Mouse (Mus musculus) layer of hippocampus, adult 2 months (tissue): Measurements from ENCODE around the gene C130032M10Rik. TPM values are rescaled to one million over a fixed set of nuclear protein-coding genes. Genes with fewer than 3 reads are reported as not detected.
"Not testable (repeated sequence)": the region's sequence is repeated elsewhere in the genome, so short reads cannot be mapped to it uniquely, and the experiment has no call there.

Experiments used
- DNase-seq, 2 experiments: peaks; one replicate each; pipeline ENCODE4 v3.0.0; 2022; ENCODE audit warnings: low spot score in 2 of 2
- H3K27ac ChIP-seq: fragments of 200-600 bp; 2 replicates; pipeline ENCODE4 v1.8.1; 2022
- H3K4me3 ChIP-seq: fragments of 200-600 bp; 2 replicates; pipeline ENCODE4 v1.8.1; 2022; ENCODE audit warnings: mild to moderate bottlenecking
- CTCF ChIP-seq: fragments of 200-600 bp; conservative IDR thresholded peaks from 2 replicates; pipeline ENCODE4 v1.8.1; 2022; ENCODE audit warnings: antibody characterized with exemption, mild to moderate bottlenecking, moderate library complexity
- total RNA-seq, 2 experiments: library from RNA; stranded (reverse); gene quantifications; 2 replicates each; pipeline ENCODE4 v1.2.3; 2021

Gene C130032M10Rik
- total RNA-seq, 2 experiments from 2014 or later, result not detected

DNA sequence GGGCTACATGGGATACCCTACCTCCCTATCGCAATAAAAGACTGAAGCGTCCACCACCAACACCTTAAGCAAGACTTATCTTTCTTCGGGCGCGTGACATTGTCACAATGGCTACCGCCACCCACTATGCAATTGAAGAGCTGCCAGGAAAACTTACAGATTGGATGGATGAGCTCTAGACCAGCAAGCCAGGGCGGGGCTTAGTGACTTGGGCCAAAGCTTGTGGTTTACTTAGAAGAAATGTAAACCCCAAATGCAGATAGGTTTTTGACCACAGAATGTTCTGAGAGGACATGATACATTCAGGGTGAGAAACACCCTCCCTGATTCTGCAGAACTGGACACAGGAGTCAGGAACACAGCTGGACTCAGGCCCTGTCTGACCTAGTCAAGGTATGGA, 14.4 kb upstream of the C130032M10Rik start:
- Histone ChIP-seq H3K27ac (no peak overlapping the region), H3K4me3 (no peak overlapping the region)
- DNase-seq, result no peak
- TF ChIP-seq CTCF, result no peak

DNA sequence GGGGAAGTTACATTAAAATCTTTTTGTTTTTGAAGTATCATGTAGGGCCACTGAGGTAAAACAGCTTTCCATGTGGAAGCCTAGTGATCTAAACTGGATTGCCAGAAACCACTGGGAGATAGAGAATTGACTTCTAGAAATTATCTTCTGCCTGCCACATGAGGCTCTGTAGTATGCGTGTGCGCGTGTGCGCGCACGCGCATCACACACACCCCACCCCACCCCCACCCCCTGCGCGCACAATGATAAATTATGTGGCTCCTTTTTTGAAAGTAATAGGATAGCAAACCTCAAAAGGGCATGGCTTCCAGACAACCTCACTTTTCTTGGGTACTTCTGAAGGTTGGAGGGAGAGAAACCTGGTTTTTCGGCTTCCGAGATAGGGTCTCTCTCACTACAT, 13.6 kb upstream of the C130032M10Rik start:
- no peak for DNase-seq
- TF ChIP-seq CTCF, result no peak
- H3K4me3 ChIP-seq, result no peak overlapping the region

DNA sequence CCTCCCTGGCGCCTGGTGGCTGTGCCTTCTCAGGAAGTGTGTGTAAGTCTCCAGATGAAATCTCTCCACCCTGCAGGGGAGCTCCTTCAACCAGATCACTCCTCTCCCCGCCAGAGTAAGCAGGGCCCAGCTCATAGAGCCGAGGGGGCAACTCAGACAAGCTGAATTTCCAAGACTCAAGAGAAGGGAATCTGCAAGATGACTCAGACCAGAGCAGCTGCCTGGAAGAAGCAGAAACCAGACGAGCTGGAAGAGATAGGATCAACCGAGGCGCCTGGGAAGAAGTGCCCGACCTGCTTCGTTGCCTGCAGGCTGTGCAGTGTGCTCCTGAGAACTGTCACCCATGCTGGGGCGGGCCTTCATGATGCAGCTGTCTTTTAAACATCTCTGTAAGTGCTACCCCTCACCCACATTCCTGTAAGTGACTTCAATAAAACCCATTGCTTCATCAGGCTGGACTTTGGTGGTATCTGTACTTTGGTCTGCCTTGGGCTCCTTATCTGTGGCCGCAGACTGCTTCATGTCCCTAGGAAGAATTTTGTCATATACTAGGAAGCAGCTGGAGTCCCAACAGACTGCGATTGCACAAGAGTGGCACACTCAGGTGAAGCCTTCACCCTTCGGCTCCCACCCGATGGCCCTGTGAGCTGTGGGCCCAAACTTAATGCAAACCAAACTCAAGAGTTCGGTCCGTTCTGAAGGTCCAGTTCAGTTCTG, 12.6 kb upstream of the C130032M10Rik start:
- Histone ChIP-seq H3K27ac (no peak overlapping the region), H3K4me3 (no peak overlapping the region)
- DNase-seq, result no peak
- no peak for TF ChIP-seq CTCF

More for the DNA sequence above, 13.6 kb upstream of the C130032M10Rik start:
- no peak overlapping the region for H3K27ac ChIP-seq

DNA sequence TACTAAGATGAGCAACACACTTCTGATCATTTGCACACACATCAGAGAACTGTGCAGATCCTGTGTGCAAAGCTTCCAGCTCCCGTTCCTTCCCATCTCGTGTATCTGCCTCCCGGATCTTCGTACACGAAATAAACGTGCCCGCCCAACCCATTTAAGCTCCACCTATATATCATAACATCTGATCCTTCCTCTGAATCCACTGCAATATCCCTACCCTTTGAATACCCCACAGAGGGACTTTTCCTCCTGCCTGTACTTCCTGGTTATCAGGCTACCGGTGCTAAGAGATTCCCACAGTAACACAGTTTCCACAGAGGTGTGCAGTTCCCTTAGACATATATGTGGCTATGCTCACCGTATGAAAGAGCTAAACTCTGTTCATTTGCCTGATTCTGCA, 10.7 kb upstream of the C130032M10Rik start, which contains the start of gene Ccr4:
Gene Ccr4 (minus strand): TSS at position 101 of the 400 bp plus-strand sequence.
- Histone ChIP-seq H3K27ac (no peak within 1 kb of the TSS), H3K4me3 (no peak within 1 kb of the TSS)
- TF ChIP-seq CTCF, result no peak
- no peak for DNase-seq

GRCm38 (mm10) chr9:114506564-114506963, 8.9 kb upstream of the C130032M10Rik start:
- Histone ChIP-seq H3K4me3 (no peak overlapping the region), H3K27ac (no peak overlapping the region)
- no peak for DNase-seq
- TF ChIP-seq CTCF, result no peak

GRCm38 (mm10) chr9:114507421-114507820, 8.1 kb upstream of the C130032M10Rik start:
- no peak for TF ChIP-seq CTCF

DNA sequence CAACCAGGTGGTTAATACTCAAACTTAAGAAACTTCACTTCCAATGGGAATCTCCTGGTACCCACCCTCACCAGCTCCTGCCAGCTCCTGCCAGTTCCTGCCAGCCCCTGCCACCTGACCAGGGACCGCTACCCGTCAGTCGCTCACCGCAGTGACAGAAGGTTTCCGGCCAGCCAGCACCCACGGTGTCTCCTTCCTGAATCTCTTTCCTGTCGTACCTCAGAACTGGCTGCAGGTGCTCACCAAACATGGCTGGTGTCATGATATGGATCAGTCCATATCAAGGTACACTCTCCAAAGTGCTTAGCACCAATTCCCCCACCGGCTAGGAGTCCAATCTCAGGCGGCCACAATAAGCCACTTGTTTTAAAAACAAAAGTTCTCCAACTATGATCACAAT, 5.7 kb upstream of the C130032M10Rik start:
- H3K4me3 ChIP-seq, result no peak overlapping the region
- TF ChIP-seq CTCF, result no peak
- no peak for DNase-seq
- H3K27ac ChIP-seq, result no peak overlapping the region

More at GRCm38 (mm10) chr9:114507421-114507820, 8.1 kb upstream of the C130032M10Rik start:
- no peak for DNase-seq
- no peak overlapping the region for H3K27ac ChIP-seq
- H3K4me3 ChIP-seq, result no peak overlapping the region

DNA sequence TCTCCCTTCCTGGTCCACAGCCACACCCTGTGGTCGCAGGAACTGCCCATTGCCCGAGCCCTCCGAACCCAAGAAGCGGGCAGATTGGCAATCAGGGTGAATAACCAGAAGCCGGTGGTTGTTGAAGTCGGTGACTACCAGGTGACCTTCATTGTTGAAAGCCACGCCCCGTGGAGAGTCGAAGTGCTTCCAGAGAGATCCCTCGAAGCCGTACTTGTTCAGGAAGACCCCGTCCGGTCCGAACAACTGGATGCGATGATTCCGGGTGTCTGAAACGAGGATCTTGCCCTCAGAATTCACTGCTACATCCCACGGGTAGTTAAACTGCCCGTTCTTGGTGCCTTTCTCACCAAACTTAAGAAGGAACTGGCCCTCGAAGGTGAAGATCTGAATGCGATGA, 2.7 kb upstream of the C130032M10Rik start:
- DNase-seq, result no peak
- H3K27ac ChIP-seq, result no peak overlapping the region
- no peak overlapping the region for H3K4me3 ChIP-seq
- no peak for TF ChIP-seq CTCF

DNA sequence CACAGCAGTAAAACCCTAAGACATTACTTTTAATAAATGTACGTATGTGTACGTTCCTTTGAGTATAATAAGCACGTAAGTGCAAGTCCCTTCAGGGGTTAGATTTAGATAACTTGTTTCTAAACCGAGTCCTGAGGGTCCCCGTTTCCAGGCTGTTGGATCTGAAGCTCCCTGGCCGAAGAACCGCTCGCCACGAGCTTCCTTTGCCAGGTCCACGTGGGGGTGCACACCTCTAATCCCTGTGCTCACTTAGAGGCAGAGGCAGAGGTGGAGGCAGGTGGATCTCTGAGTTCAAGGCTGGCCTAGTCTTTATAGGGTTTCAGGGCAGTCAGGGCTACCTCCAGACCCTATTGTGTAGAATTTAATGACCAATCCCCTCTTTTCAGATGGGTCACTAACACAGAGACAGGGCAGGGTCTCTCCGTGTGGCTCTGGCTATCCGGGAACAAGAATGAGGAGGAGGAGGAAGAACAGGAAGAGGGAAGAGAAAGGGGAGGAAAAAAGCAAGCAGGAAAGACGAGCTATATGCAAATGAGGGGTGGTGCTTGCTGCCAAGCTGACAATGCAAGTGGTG, 2.5 kb downstream of the C130032M10Rik start:
- Histone ChIP-seq H3K4me3 (no peak overlapping the region), H3K27ac (no peak overlapping the region)
- no peak for TF ChIP-seq CTCF
- DNase-seq, result no peak

- H3K27ac ChIP-seq, result no peak overlapping the region
- DNase-seq, result no peak
- no peak overlapping the region for H3K4me3 ChIP-seq
- peak; percentile 29; the same call in 1 of the 2 replicates for TF ChIP-seq CTCF
Observed at GRCm38 (mm10) chr9:114518812-114519477, 3.4 kb downstream of the C130032M10Rik start.

GRCm38 (mm10) chr9:114520529-114520928, 5.0 kb downstream of the C130032M10Rik start:
- DNase-seq, H3K27ac ChIP-seq, H3K4me3 ChIP-seq: not testable (repeated sequence)

- DNase-seq, result no peak
- no peak overlapping the region for H3K27ac ChIP-seq
- no peak overlapping the region for H3K4me3 ChIP-seq
- TF ChIP-seq CTCF, result peak; percentile 52
Observed at GRCm38 (mm10) chr9:114522041-114522440, 6.5 kb downstream of the C130032M10Rik start.

DNA sequence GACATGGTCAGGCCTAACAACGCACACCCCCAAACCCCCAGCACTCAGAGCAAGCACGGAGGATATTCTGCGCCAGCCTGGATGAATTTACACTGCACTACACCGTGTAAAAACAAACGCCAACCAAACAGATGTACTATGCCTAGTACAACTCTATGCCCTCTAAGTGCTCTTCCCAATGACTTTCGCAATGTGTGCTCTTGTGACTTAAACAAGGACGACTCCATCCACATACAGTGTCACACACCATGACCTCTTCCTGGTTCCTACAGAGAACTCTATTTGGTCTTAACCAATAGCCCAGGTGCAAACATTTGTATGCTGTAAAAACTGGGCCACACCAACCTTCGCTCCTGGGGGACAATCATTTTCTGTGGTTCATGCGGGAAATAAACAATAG, 7.0 kb downstream of the C130032M10Rik start:
- TF ChIP-seq CTCF, result no peak
- no peak overlapping the region for H3K4me3 ChIP-seq
- DNase-seq, result no peak

DNA sequence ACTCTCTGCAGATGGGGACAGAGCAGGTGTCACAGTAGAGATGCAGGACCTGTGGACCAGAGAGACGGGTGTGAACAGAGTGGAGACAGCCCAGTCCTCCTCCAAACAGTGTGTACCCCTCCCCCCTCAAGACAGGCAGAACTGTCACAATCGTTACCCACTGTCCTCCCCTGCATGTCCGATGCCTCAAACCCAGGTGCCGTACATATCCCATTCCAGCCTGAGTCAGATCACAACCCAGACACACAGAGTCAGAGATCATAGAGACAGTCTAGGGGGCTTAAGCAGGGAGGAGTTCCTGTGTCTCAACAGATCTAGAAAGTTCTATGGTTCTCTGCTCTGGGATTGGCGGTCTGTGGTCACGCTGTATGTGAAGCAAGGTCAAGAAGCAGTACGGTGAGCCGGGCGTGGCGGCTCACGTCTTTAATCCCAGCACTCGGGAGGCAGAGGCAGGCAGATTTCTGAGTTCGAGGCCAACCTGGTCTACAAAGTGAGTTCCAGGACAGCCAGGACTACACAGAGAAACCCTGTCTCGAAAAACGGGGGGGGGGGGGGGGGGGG, 9.7 kb downstream of the C130032M10Rik start:
- no peak for TF ChIP-seq CTCF
- H3K27ac ChIP-seq, result no peak overlapping the region
- no peak for DNase-seq
- H3K4me3 ChIP-seq, result no peak overlapping the region

More for the DNA sequence above, 7.0 kb downstream of the C130032M10Rik start:
- H3K27ac ChIP-seq, result no peak overlapping the region
